Comparison of ENCODE assay signal across 8 mouse cellular contexts in the genomic region with DNA sequence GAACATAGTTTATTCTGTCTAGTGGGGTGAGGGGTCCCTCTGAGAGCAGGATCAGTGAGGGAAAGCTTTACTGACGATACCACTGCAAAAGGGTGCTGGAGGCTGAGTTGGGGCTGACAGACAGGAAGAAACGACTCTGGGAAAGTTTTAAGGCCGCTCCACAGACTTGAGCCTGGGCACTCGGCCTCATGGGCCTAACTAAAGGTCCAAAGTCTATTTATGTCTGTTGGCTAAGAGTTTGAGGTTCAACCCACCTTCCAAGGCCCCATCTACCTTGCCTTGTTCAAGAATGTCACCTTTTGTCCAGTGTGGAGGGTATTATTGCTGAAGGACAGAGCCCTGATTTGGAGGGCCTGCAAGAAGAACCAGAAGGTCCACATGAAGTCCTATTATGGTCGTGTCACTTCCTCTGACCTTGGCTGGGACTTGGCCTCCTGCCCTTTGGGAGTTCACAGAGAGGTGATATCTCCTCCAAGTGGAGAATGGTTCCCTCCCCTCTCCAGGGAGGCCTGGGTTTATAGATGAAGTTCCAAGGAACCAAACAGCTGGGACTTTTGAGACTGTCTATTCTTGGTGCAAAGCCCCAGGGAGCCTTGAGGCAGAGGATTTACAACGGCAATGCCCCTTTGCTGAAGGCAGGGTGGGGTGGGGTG. TPM values are rescaled to one million over a fixed set of nuclear protein-coding genes. Genes with fewer than 3 reads are reported as not detected.
DNase-seq lines count a peak whose midpoint lies in the region; TF ChIP-seq lines count a peak whose summit lies in the region.

No protein-coding gene starts in this region.

- TF ChIP-seq POLR2A in myocyte (IDR thresholded peaks at IDR 0.05; ENCODE audit: insufficient read length, low read depth) = no peak
- TF ChIP-seq POLR2A in cerebellum, adult 2 months (IDR thresholded peaks at IDR 0.05; ENCODE audit: borderline replicate concordance, insufficient read depth, low read length) = no peak

- no peak overlapping the region for H3K4me2 ChIP-seq in myocyte (ENCODE audit: low read depth)

- no peak for TF ChIP-seq CTCF in cerebellum, adult 2 months (IDR thresholded peaks at IDR 0.05; ENCODE audit: borderline replicate concordance, insufficient read depth, low read depth, low read length)

- H3K9me3 ChIP-seq in embryonic facial prominence, embryonic 10.5 days = no peaks in the 10 kb centered on the region

- H3ac ChIP-seq in myocyte (ENCODE audit: control insufficient read depth, insufficient read length) = no peak overlapping the region

- no peak overlapping the region for H3K27ac ChIP-seq in cerebellum, adult 2 months (ENCODE audit: insufficient read depth, low read length)
- no peak overlapping the region for H3K27ac ChIP-seq in embryonic facial prominence, embryonic 10.5 days (replicated peaks)

- H3K36me3 ChIP-seq in myocyte (ENCODE audit: control insufficient read depth, insufficient read depth) = no peaks in the 10 kb centered on the region
- H3K36me3 ChIP-seq in embryonic facial prominence, embryonic 10.5 days (replicated peaks) = no peaks in the 10 kb centered on the region

- H3K79me2 ChIP-seq in myocyte (ENCODE audit: control insufficient read depth, insufficient read depth) = no peaks in the 10 kb centered on the region

- no peak overlapping the region for H3K4me3 ChIP-seq in myocyte
- H3K4me3 ChIP-seq in cerebellum, adult 2 months (replicated peaks; ENCODE audit: insufficient read depth, low read depth, low read length) = no peak overlapping the region
- no peak overlapping the region for H3K4me3 ChIP-seq in embryonic facial prominence, embryonic 10.5 days

- DNase-seq in adrenal gland, adult 2 months = peak; percentile 90
- peak; percentile 58 to 75 for DNase-seq in gastrocnemius, postnatal 36 days
- DNase-seq in kidney, adult 9 months = peak; percentile 92
- DNase-seq in cerebellum, adult 2 months = no peak
- DNase-seq in embryonic facial prominence, embryonic 10.5 days (ENCODE audit: low spot score) = no peak
- DNase-seq in cerebellum, adult 11-12 months = no peak
- no peak for DNase-seq in thymus, postnatal 4 days

- intact Hi-C loops in gastrocnemius, postnatal 36 days (cut with DNase I) = no loop called here

- H3K4me1 ChIP-seq in cerebellum, adult 2 months (ENCODE audit: control insufficient read depth, insufficient read depth, low read length) = peaks cover 5% of the 10 kb centered on the region
- H3K4me1 ChIP-seq in embryonic facial prominence, embryonic 10.5 days = peaks cover 27% of the 10 kb centered on the region

- WGBS in cerebellum, adult 2 months = 76% methylated on average over 6 of the region's 6 CpGs
- 76% methylated on average over 6 of the region's 6 CpGs for WGBS in embryonic facial prominence, embryonic 10.5 days

- H3K27me3 ChIP-seq in myocyte (ENCODE audit: control insufficient read depth, insufficient read depth, insufficient read length) = no peaks in the 10 kb centered on the region
- H3K27me3 ChIP-seq in cerebellum, adult 2 months (ENCODE audit: control insufficient read depth, insufficient read depth, low read length) = no peaks in the 10 kb centered on the region
- H3K27me3 ChIP-seq in embryonic facial prominence, embryonic 10.5 days (replicated peaks; ENCODE audit: low read depth, poor library complexity, severe bottlenecking) = no peaks in the 10 kb centered on the region

TF ChIP-seq in myocyte, 11 proteins besides CTCF, POLR2A, EP300 and RAD21:
- TF ChIP-seq SRF (IDR thresholded peaks at IDR 0.05; ENCODE audit: control insufficient read depth, insufficient read length, low read depth) (peak; percentile 81), USF1 (IDR thresholded peaks at IDR 0.05; ENCODE audit: low read depth) (no peak), TCF3 (IDR thresholded peaks at IDR 0.05; ENCODE audit: insufficient read length, low read depth) (no peak), E2F4 (IDR thresholded peaks at IDR 0.05; ENCODE audit: insufficient read depth) (no peak), MYOG (IDR thresholded peaks at IDR 0.05; ENCODE audit: control insufficient read depth in 1 of 3, insufficient read depth in 1 of 3, insufficient read length in 2 of 3, low read depth in 2 of 3) (peak in 2 of 3 experiments; percentile 8 to 12), REST (IDR thresholded peaks at IDR 0.05; ENCODE audit: insufficient read depth, insufficient read length) (no peak), MYOD1 (IDR thresholded peaks at IDR 0.05; ENCODE audit: control insufficient read depth in 1 of 3, insufficient read length in 2 of 3, low read depth in 2 of 3) (peak in 1 of 3 experiments; percentile 32), MAX (IDR thresholded peaks at IDR 0.05; ENCODE audit: low read depth) (no peak), CEBPB (IDR thresholded peaks at IDR 0.05; ENCODE audit: insufficient read depth, poor library complexity, severe bottlenecking) (no peak), TCF12 (IDR thresholded peaks at IDR 0.05; ENCODE audit: insufficient read depth, poor library complexity, severe bottlenecking) (no peak)
TF ChIP-seq in myocyte: peak in this region for 3.

RNA-seq across cellular contexts. Expression of gene Dhrs3, which starts 55.2 kb away (rescaled TPM):
- total RNA-seq in adrenal gland, adult 2 months (2021) = 100 to 1,000 TPM in 1 of 2 experiments, 10 to 100 TPM in 1; 94.8 to 157 TPM
- polyA plus RNA-seq in adrenal gland, adult 2 months (2012; rRNA removed) = 96.3 and 135 TPM in 2 replicates
- total RNA-seq in gastrocnemius, postnatal 36 days (2021) = 10 to 100 TPM; 30.4 to 45.8 TPM
- 5.5 TPM for polyA plus RNA-seq in myocyte (2012; fragmentation: generic; extraction: Trizol)
- polyA plus RNA-seq in cerebellum, adult 2 months (2012; rRNA removed) = 21.8 and 24.4 TPM in 2 replicates
- polyA plus RNA-seq in embryonic facial prominence, embryonic 10.5 days (2016; fragmentation: Nextera tagmentation; extraction: Ambion mirVana) = 22.0 and 30.2 TPM in 2 replicates

Comparison
In these comparisons a context has a peak if more than half of its experiments do, and no peak if none do; other contexts are left out.
1. DNase-seq: peak in adrenal gland, adult 2 months (single experiment), gastrocnemius, postnatal 36 days (2 of 2) and kidney, adult 9 months (single experiment); none in cerebellum, adult 2 months (0 of 2), embryonic facial prominence, embryonic 10.5 days (single experiment), cerebellum, adult 11-12 months (single experiment) and thymus, postnatal 4 days (single experiment).